Mouse (Mus musculus): Measurements from ENCODE around the gene Marco. TPM values are rescaled to one million over a fixed set of nuclear protein-coding genes. Genes with fewer than 3 reads are reported as not detected.

Gene Marco
- polyA plus RNA-seq, 1 experiment = 0.36 TPM

- no peak for TF ChIP-seq POLR2A (IDR thresholded peaks at IDR 0.05; ENCODE audit: control insufficient read depth, extremely low read depth, insufficient read depth, low read length, poor library complexity)
- no peak for TF ChIP-seq CTCF (IDR thresholded peaks at IDR 0.05; ENCODE audit: borderline replicate concordance, control insufficient read depth, extremely low read depth, insufficient read depth, low read length, poor library complexity)
- Histone ChIP-seq H3K4me1 (replicated peaks; ENCODE audit: control insufficient read depth, insufficient read depth, low read length) (no peaks in the 10 kb centered on the region), H3K27ac (ENCODE audit: control insufficient read depth, insufficient read depth, low read length) (no peak overlapping the region), H3K27me3 (ENCODE audit: control insufficient read depth, insufficient read depth, low read length) (no peaks in the 10 kb centered on the region), H3K36me3 (ENCODE audit: control insufficient read depth, insufficient read depth, low read length) (no peaks in the 10 kb centered on the region), H3K4me3 (ENCODE audit: control insufficient read depth, insufficient read depth, low read length) (no peak overlapping the region)
- WGBS = 86% methylated on average over 9 of the region's 9 CpGs
- no peak for DNase-seq
These were observed 53.1 kb downstream of the Marco start for GRCm38 (mm10) chr1:120451486-120452270.

DNA sequence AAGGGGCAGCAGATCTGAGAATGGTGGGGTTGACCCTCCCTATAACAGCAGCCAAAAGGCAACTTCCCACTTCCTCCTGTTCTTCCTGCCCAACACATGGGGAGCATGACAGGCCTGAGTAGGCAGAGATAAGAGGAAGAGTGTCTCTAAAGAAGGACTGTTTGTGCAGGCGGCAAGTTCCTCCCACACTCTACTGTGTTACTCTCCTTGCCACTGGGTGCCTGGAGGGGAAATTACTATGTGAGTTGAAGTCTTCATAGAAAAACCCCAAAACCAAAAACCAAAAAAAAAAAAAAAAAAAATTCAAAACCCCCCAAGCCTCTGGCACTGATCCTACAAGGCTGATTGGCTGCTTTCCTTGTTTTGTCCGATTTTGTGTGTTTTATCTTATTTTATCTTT is 55.2 kb downstream of the Marco start:
- no peaks in the 10 kb centered on the region for H3K4me1 ChIP-seq (replicated peaks; ENCODE audit: control insufficient read depth, insufficient read depth, low read length)
- no peak overlapping the region for H3K27ac ChIP-seq (ENCODE audit: control insufficient read depth, insufficient read depth, low read length)
- no peaks in the 10 kb centered on the region for H3K27me3 ChIP-seq (ENCODE audit: control insufficient read depth, insufficient read depth, low read length)
- H3K36me3 ChIP-seq (ENCODE audit: control insufficient read depth, insufficient read depth, low read length) = no peaks in the 10 kb centered on the region
- H3K4me3 ChIP-seq (ENCODE audit: control insufficient read depth, insufficient read depth, low read length) = no peak overlapping the region
- TF ChIP-seq POLR2A (IDR thresholded peaks at IDR 0.05; ENCODE audit: control insufficient read depth, extremely low read depth, insufficient read depth, low read length, poor library complexity) (no peak), CTCF (IDR thresholded peaks at IDR 0.05; ENCODE audit: borderline replicate concordance, control insufficient read depth, extremely low read depth, insufficient read depth, low read length, poor library complexity) (no peak)
- 7% methylated on average over 2 of the region's 2 CpGs for WGBS
- no peak for DNase-seq

DNA sequence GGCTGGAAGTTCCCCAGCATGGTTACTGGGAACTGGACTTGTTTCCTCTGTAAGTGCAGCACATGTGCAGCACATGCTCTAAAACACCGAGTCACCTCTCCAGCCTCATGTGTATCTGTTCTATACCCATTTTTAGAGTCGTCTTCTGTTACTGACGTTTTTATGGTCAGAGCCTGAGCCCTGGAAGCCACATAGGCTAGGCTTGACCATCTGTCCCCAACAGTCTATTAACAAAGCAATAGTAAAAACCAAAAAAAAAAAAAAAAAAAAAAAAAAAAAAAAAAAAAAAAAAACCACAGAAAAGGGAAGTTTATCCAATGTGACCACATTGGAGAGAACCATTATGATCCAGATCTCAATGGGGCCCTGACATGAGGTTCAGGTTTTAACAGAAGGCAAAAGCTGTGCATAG is 61.6 kb downstream of the Marco start:
- Histone ChIP-seq H3K4me1 (replicated peaks; ENCODE audit: control insufficient read depth, insufficient read depth, low read length) (no peaks in the 10 kb centered on the region), H3K36me3 (ENCODE audit: control insufficient read depth, insufficient read depth, low read length) (no peaks in the 10 kb centered on the region), H3K27me3 (ENCODE audit: control insufficient read depth, insufficient read depth, low read length) (no peaks in the 10 kb centered on the region), H3K4me3 (ENCODE audit: control insufficient read depth, insufficient read depth, low read length) (no peak overlapping the region), H3K27ac (ENCODE audit: control insufficient read depth, insufficient read depth, low read length) (no peak overlapping the region)
- no peak for DNase-seq
- TF ChIP-seq CTCF (IDR thresholded peaks at IDR 0.05; ENCODE audit: borderline replicate concordance, control insufficient read depth, extremely low read depth, insufficient read depth, low read length, poor library complexity) (no peak), POLR2A (IDR thresholded peaks at IDR 0.05; ENCODE audit: control insufficient read depth, extremely low read depth, insufficient read depth, low read length, poor library complexity) (no peak)
- WGBS = 10% methylated on average over 3 of the region's 3 CpGs

- Histone ChIP-seq H3K4me1 (replicated peaks; ENCODE audit: control insufficient read depth, insufficient read depth, low read length) (no peaks in the 10 kb centered on the region), H3K4me3 (ENCODE audit: control insufficient read depth, insufficient read depth, low read length) (no peak overlapping the region), H3K27ac (ENCODE audit: control insufficient read depth, insufficient read depth, low read length) (no peak overlapping the region), H3K36me3 (ENCODE audit: control insufficient read depth, insufficient read depth, low read length) (no peaks in the 10 kb centered on the region), H3K27me3 (ENCODE audit: control insufficient read depth, insufficient read depth, low read length) (no peaks in the 10 kb centered on the region)
- TF ChIP-seq POLR2A (IDR thresholded peaks at IDR 0.05; ENCODE audit: control insufficient read depth, extremely low read depth, insufficient read depth, low read length, poor library complexity) (no peak), CTCF (IDR thresholded peaks at IDR 0.05; ENCODE audit: borderline replicate concordance, control insufficient read depth, extremely low read depth, insufficient read depth, low read length, poor library complexity) (no peak)
- 16% methylated on average over 2 of the region's 2 CpGs for WGBS
- DNase-seq = no peak
These were observed 63.2 kb downstream of the Marco start for GRCm38 (mm10) chr1:120441587-120441986.

DNA sequence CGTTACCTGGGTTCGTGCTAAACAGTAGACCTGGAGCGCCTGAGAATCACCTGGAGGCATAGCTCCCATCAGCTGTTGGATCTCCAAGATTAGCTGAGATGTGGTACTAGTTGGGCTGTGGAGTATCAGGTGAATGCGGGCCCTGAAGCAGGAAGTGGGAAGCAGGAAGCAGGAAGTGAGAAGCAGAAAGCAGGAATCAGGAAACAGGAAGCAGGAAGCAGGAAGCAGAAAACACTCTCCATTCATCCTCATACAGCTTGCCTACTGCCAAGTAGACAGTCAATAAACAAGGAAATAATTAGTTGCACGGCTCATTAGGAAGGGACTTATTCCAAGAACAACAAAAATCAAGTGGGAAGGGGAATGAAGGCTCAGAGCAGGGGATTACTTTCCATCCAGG is 69.2 kb downstream of the Marco start:
- DNase-seq = no peak
- no peaks in the 10 kb centered on the region for H3K27me3 ChIP-seq (ENCODE audit: control insufficient read depth, insufficient read depth, low read length)
- H3K4me3 ChIP-seq (ENCODE audit: control insufficient read depth, insufficient read depth, low read length) = no peak overlapping the region
- H3K4me1 ChIP-seq (replicated peaks; ENCODE audit: control insufficient read depth, insufficient read depth, low read length) = no peaks in the 10 kb centered on the region; the same call in 1 of the 2 replicates
- no peak overlapping the region for H3K27ac ChIP-seq (ENCODE audit: control insufficient read depth, insufficient read depth, low read length)
- WGBS = 94% methylated on average over 5 of the region's 5 CpGs
- no peak for TF ChIP-seq POLR2A (IDR thresholded peaks at IDR 0.05; ENCODE audit: control insufficient read depth, extremely low read depth, insufficient read depth, low read length, poor library complexity)
- no peak for TF ChIP-seq CTCF (IDR thresholded peaks at IDR 0.05; ENCODE audit: borderline replicate concordance, control insufficient read depth, extremely low read depth, insufficient read depth, low read length, poor library complexity)
- H3K36me3 ChIP-seq (ENCODE audit: control insufficient read depth, insufficient read depth, low read length) = no peaks in the 10 kb centered on the region

- WGBS = 85% methylated on average over 5 of the region's 5 CpGs
- H3K27ac ChIP-seq (ENCODE audit: control insufficient read depth, insufficient read depth, low read length) = no peak overlapping the region
- no peaks in the 10 kb centered on the region; the same call in 1 of the 2 replicates for H3K4me1 ChIP-seq (replicated peaks; ENCODE audit: control insufficient read depth, insufficient read depth, low read length)
- H3K36me3 ChIP-seq (ENCODE audit: control insufficient read depth, insufficient read depth, low read length) = no peaks in the 10 kb centered on the region
- H3K27me3 ChIP-seq (ENCODE audit: control insufficient read depth, insufficient read depth, low read length) = no peaks in the 10 kb centered on the region
- TF ChIP-seq CTCF (IDR thresholded peaks at IDR 0.05; ENCODE audit: borderline replicate concordance, control insufficient read depth, extremely low read depth, insufficient read depth, low read length, poor library complexity) = no peak
- DNase-seq = no peak
- no peak overlapping the region for H3K4me3 ChIP-seq (ENCODE audit: control insufficient read depth, insufficient read depth, low read length)
These were observed 74.7 kb downstream of the Marco start for GRCm38 (mm10) chr1:120430171-120430570.

GRCm38 (mm10) chr1:120425587-120425986 is 79.2 kb downstream of the Marco start:
- no peak overlapping the region for H3K27ac ChIP-seq (ENCODE audit: control insufficient read depth, insufficient read depth, low read length)
- no peaks in the 10 kb centered on the region for H3K27me3 ChIP-seq (ENCODE audit: control insufficient read depth, insufficient read depth, low read length)
- WGBS = 90% methylated on average over 8 of the region's 8 CpGs
- H3K36me3 ChIP-seq (ENCODE audit: control insufficient read depth, insufficient read depth, low read length) = no peaks in the 10 kb centered on the region
- H3K4me3 ChIP-seq (ENCODE audit: control insufficient read depth, insufficient read depth, low read length) = no peak overlapping the region
- no peaks in the 10 kb centered on the region for H3K4me1 ChIP-seq (replicated peaks; ENCODE audit: control insufficient read depth, insufficient read depth, low read length)
- DNase-seq = no peak
- TF ChIP-seq POLR2A (IDR thresholded peaks at IDR 0.05; ENCODE audit: control insufficient read depth, extremely low read depth, insufficient read depth, low read length, poor library complexity) (no peak), CTCF (IDR thresholded peaks at IDR 0.05; ENCODE audit: borderline replicate concordance, control insufficient read depth, extremely low read depth, insufficient read depth, low read length, poor library complexity) (no peak)
